Mouse (Mus musculus) heart, embryonic 15.5 days (tissue): ENCODE measurements at regions not wholly inside any gene's neighbourhood (a gene's known extent, or its start where the extent isn't known, plus 50 kb on each side); places are given as distances from the start of the nearest gene placed in this dataset.

ENCODE experiments used
- ATAC-seq: fragments of 200-750 bp; cut with Nextera tagmentation; replicated peaks from 2 replicates; pipeline ENCODE4 v1.8.0; 2017; ENCODE audit warnings: low read depth, moderate TSS enrichment; ENCODE audit not compliant: insufficient number of reproducible peaks, insufficient read depth, low FRiP score
- H3K27ac ChIP-seq: fragments of 300-500 bp; sonication (generic); 2 replicates; pipeline ENCODE4 v1.5.1; 2015; ENCODE audit warnings: mild to moderate bottlenecking, inconsistent platforms
- H3K27me3 ChIP-seq: fragments of 300-500 bp; sonication (generic); 2 replicates; pipeline ENCODE4 v1.6.1; 2015; ENCODE audit warnings: inconsistent platforms
- H3K36me3 ChIP-seq: fragments of 300-500 bp; sonication (generic); 2 replicates; pipeline ENCODE4 v1.6.1; 2015; ENCODE audit warnings: mild to moderate bottlenecking, inconsistent platforms
- H3K4me1 ChIP-seq: fragments of 300-500 bp; sonication (generic); replicated peaks from 2 replicates; pipeline ENCODE4 v1.6.1; 2015; ENCODE audit warnings: inconsistent platforms
- H3K4me2 ChIP-seq: fragments of 300-500 bp; sonication (generic); 2 replicates; pipeline ENCODE4 v1.6.1; 2015; ENCODE audit warnings: inconsistent platforms, mild to moderate bottlenecking, moderate library complexity
- H3K4me3 ChIP-seq: fragments of 300-500 bp; sonication (generic); 2 replicates; pipeline ENCODE4 v1.5.1; 2015; ENCODE audit warnings: mild to moderate bottlenecking, inconsistent platforms
- H3K9ac ChIP-seq: fragments of 300-500 bp; sonication (generic); 2 replicates; pipeline ENCODE4 v1.6.1; 2015; ENCODE audit warnings: mild to moderate bottlenecking, inconsistent platforms
- H3K9me3 ChIP-seq: fragments of 300-500 bp; sonication (generic); replicated peaks from 2 replicates; pipeline ENCODE4 v1.6.1; 2016; ENCODE audit warnings: inconsistent platforms
- WGBS: fragments of 180-500 bp; shearing (Covaris S2); methylation state at CpG from one replicate; pipeline ENCODE4 v1.1.7; 2015; ENCODE audit warnings: mixed read lengths; 5-methylcytosine and 5-hydroxymethylcytosine counted together

GRCm38 (mm10) chr7:64076764-64077360, 76.8 kb upstream of the Trpm1 start:
- no peak overlapping the region for H3K4me3 ChIP-seq
- H3K9ac ChIP-seq, result no peak overlapping the region
- H3K27ac ChIP-seq, result no peak overlapping the region
- 87% methylated on average over 4 of the region's 4 CpGs for WGBS
- ATAC-seq, result no peak
- no peaks in the 10 kb centered on the region for H3K27me3 ChIP-seq
- no peak overlapping the region for H3K4me2 ChIP-seq
- no peaks in the 10 kb centered on the region for H3K9me3 ChIP-seq
- no peaks in the 10 kb centered on the region for H3K36me3 ChIP-seq
- no peaks in the 10 kb centered on the region for H3K4me1 ChIP-seq

- no peak for ATAC-seq
- Histone ChIP-seq H3K4me2 (no peak overlapping the region), H3K4me1 (no peaks in the 10 kb centered on the region), H3K36me3 (no peaks in the 10 kb centered on the region), H3K9me3 (no peaks in the 10 kb centered on the region), H3K27me3 (no peaks in the 10 kb centered on the region), H3K27ac (no peak overlapping the region), H3K9ac (no peak overlapping the region), H3K4me3 (no peak overlapping the region)
- 91% methylated on average over 1 of the region's 1 CpGs for WGBS
These were observed 77.8 kb upstream of the Trpm1 start for GRCm38 (mm10) chr7:64075696-64076313.

- H3K4me1 ChIP-seq, result no peaks in the 10 kb centered on the region
These were observed 78.9 kb upstream of the Trpm1 start for GRCm38 (mm10) chr7:64074661-64075234.

DNA sequence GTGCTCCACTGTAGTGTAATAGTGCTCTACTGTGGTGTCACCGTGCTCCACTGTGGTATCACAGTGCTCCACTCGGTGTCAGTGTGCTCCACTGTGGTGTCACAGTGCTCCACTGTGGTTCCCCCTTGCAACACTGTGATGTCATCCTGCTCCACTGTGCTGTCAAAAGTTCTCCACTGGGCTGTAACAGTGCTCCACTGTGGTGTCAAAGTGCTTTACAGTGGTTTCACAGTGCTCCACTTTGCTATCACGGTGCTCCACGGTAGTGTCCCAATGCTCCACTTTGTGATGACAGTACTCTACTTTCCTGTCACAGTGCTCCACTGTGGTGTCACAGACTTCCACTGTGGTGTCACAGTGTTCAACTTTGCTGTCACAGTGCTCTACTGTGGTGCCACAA, 79.4 kb upstream of the Trpm1 start:
- Histone ChIP-seq H3K9me3 (no peaks in the 10 kb centered on the region), H3K4me2 (no peak overlapping the region), H3K4me3 (no peak overlapping the region), H3K9ac (no peak overlapping the region), H3K36me3 (no peaks in the 10 kb centered on the region), H3K27ac (no peak overlapping the region), H3K4me1 (no peaks in the 10 kb centered on the region), H3K27me3 (no peaks in the 10 kb centered on the region)
- 83% methylated on average over 4 of the region's 4 CpGs for WGBS
- no peak for ATAC-seq

More at GRCm38 (mm10) chr7:64074661-64075234, 78.9 kb upstream of the Trpm1 start:
- Histone ChIP-seq H3K9ac (no peak overlapping the region), H3K9me3 (no peaks in the 10 kb centered on the region), H3K27me3 (no peaks in the 10 kb centered on the region), H3K4me2 (no peak overlapping the region), H3K4me3 (no peak overlapping the region), H3K36me3 (no peaks in the 10 kb centered on the region), H3K27ac (no peak overlapping the region)
- ATAC-seq, result no peak; the same call in 1 of the 2 replicates
- 90% methylated on average over 4 of the region's 4 CpGs for WGBS

GRCm38 (mm10) chr7:64073781-64074180, 79.9 kb upstream of the Trpm1 start:
- ATAC-seq, result no peak
- Histone ChIP-seq H3K4me1 (no peaks in the 10 kb centered on the region), H3K27me3 (no peaks in the 10 kb centered on the region)

GRCm38 (mm10) chr7:64070930-64071329, 82.7 kb upstream of the Trpm1 start:
- Histone ChIP-seq H3K4me2 (no peak overlapping the region), H3K9ac (no peak overlapping the region), H3K4me3 (no peak overlapping the region), H3K27ac (no peak overlapping the region), H3K4me1 (no peaks in the 10 kb centered on the region), H3K36me3 (no peaks in the 10 kb centered on the region), H3K9me3 (no peaks in the 10 kb centered on the region), H3K27me3 (no peaks in the 10 kb centered on the region)
- 82% methylated on average over 5 of the region's 5 CpGs for WGBS
- no peak for ATAC-seq

More at GRCm38 (mm10) chr7:64073781-64074180, 79.9 kb upstream of the Trpm1 start:
- WGBS, result 83% methylated on average over 3 of the region's 3 CpGs
- Histone ChIP-seq H3K4me2 (no peak overlapping the region), H3K9me3 (no peaks in the 10 kb centered on the region), H3K27ac (no peak overlapping the region), H3K36me3 (no peaks in the 10 kb centered on the region), H3K4me3 (no peak overlapping the region), H3K9ac (no peak overlapping the region)

GRCm38 (mm10) chr7:64065529-64066247, 87.9 kb upstream of the Trpm1 start:
- Histone ChIP-seq H3K4me2 (no peak overlapping the region), H3K4me3 (no peak overlapping the region), H3K27ac (peak overlapping the region; percentile 58), H3K9me3 (no peaks in the 10 kb centered on the region), H3K27me3 (no peaks in the 10 kb centered on the region), H3K36me3 (no peaks in the 10 kb centered on the region), H3K4me1 (peaks cover 13% of the 10 kb centered on the region), H3K9ac (no peak overlapping the region)
- 76% methylated on average over 23 of the region's 23 CpGs for WGBS
- ATAC-seq, result no peak; the same call in 1 of the 2 replicates

DNA sequence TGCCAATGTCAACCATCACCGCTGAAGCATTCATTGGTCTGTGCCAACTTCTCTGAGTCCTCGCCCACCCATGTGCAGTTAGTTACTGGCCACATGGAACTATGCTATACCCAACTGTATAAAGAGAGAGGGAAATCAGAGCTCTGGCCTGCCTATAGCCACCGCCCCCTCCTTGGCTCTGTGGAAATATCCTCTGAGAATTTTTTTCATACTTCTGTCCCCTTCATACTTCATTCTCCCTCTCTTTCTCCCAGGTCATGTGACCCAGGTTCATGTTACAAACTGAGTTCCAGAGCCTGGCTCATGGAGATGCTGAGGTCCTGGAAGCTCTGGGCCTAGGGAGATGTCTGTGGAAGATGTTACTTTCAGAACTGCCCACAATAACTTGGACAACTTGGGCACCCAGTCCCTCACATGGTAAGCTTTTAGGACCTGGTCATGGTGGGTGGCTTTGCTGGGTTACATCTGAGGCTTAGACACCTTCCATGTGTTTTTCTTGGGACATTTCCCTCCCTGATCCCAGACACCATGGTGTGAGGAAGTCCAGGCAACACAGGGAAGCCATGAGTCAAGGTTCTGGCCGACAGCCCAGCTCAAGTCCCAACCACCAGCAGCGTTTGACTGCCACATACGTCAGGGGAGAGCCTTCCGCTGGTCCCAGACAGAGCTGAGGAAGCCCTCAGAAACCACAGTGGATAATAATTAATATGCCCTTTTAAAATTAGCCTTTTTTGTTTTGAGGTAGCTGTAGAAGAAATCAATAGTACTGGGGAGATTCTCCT, 89.0 kb upstream of the Trpm1 start:
- no peaks in the 10 kb centered on the region for H3K36me3 ChIP-seq
- WGBS, result 57% methylated on average over 7 of the region's 7 CpGs
- H3K9ac ChIP-seq, result no peak overlapping the region
- H3K4me2 ChIP-seq, result no peak overlapping the region
- peaks cover 13% of the 10 kb centered on the region for H3K4me1 ChIP-seq
- ATAC-seq, result peak; percentile 87
- no peaks in the 10 kb centered on the region for H3K9me3 ChIP-seq
- H3K4me3 ChIP-seq, result no peak overlapping the region
- H3K27ac ChIP-seq, result peak overlapping the region; percentile 58
- H3K27me3 ChIP-seq, result no peaks in the 10 kb centered on the region

GRCm38 (mm10) chr7:64061170-64061569, 92.5 kb upstream of the Trpm1 start:
- Histone ChIP-seq H3K9me3 (no peaks in the 10 kb centered on the region), H3K27ac (no peak overlapping the region), H3K36me3 (no peaks in the 10 kb centered on the region), H3K9ac (no peak overlapping the region), H3K27me3 (no peaks in the 10 kb centered on the region), H3K4me1 (peaks cover 29% of the 10 kb centered on the region), H3K4me3 (no peak overlapping the region), H3K4me2 (no peak overlapping the region)
- WGBS, result 58% methylated on average over 4 of the region's 4 CpGs
- no peak for ATAC-seq

DNA sequence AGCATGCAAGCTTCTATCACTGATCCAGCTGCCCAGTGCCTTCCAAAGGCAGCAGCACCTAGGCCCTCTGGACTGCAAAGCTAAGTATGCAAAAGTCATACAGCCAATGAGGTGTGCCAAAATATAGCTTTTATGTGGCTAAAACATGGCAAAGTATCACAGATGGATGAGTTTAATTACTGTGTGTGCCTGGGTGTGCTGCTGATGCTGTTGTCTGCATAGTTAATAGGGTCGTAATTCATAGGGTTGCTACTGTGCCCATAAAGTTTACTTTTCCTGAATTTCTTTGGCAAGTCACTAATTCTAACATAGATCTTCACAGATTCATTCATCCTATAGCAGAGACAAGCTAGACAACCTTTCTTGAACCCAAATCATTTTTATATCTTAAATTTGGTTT, 93.1 kb upstream of the Trpm1 start:
- no peak overlapping the region for H3K4me3 ChIP-seq
- no peak for ATAC-seq
- H3K27ac ChIP-seq, result no peak overlapping the region
- H3K9ac ChIP-seq, result no peak overlapping the region
- H3K4me2 ChIP-seq, result no peak overlapping the region
- peaks cover 28% of the 10 kb centered on the region for H3K4me1 ChIP-seq
- H3K27me3 ChIP-seq, result no peaks in the 10 kb centered on the region
- H3K36me3 ChIP-seq, result no peaks in the 10 kb centered on the region
- WGBS, result 92% methylated on average over 1 of the region's 1 CpGs
- no peaks in the 10 kb centered on the region for H3K9me3 ChIP-seq

GRCm38 (mm10) chr7:64060051-64060450, 93.6 kb upstream of the Trpm1 start:
- no peaks in the 10 kb centered on the region for H3K27me3 ChIP-seq
- H3K4me2 ChIP-seq, result no peak overlapping the region
- ATAC-seq, result no peak
- no peak overlapping the region for H3K9ac ChIP-seq
- H3K4me3 ChIP-seq, result no peak overlapping the region
- H3K36me3 ChIP-seq, result no peaks in the 10 kb centered on the region
- no peak overlapping the region for H3K27ac ChIP-seq
- H3K4me1 ChIP-seq, result peaks cover 25% of the 10 kb centered on the region
- H3K9me3 ChIP-seq, result no peaks in the 10 kb centered on the region
- WGBS, result 8% methylated on average over 1 of the region's 1 CpGs
